Comparison of ENCODE assay signal across 18 mouse cellular contexts in the genomic region with DNA sequence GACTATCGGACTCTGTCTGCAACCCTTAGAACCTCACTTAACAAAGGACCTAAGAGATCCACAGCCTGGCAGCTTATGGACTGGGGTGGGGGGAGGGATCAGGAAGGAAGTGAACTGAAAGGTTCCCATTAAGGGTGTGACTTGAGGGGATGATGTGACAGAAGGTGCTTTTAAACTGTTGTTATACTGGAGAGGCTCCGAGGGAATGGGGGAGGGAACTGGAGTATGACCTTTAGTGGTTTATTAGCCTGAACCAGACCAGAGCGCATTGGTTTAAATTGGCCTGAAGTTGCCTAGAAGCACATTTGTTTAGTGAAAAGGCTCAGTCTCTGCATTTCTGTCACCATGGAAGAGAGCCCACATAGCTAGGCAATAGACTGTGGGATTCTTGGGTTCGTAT. TPM values are rescaled to one million over a fixed set of nuclear protein-coding genes. Genes with fewer than 3 reads are reported as not detected.
DNase-seq lines count a peak whose midpoint lies in the region; ATAC-seq lines count a peak whose summit lies in the region.
"Had no signal": no experiment of that assay in that cellular context is flagged by ENCODE, and none has a peak within 500 bp of the region (broad histone marks: within the 10 kb centered on the region; RNA-seq: fewer than 3 reads in every experiment).

No protein-coding gene starts in this region.

- H3K4me1 ChIP-seq in lung, embryonic 16.5 days (replicated peaks; ENCODE audit: control insufficient read depth, insufficient read depth, low read length), result peaks cover 21% of the 10 kb centered on the region
- no peaks in the 10 kb centered on the region for H3K4me1 ChIP-seq in kidney, embryonic 14.5 days (ENCODE audit: control insufficient read depth, insufficient read depth, low read length)
- no peaks in the 10 kb centered on the region for H3K4me1 ChIP-seq in neural tube, embryonic 15.5 days
- H3K4me1 ChIP-seq: forebrain, embryonic 12.5 days had no signal

- no peaks in the 10 kb centered on the region for H3K9me3 ChIP-seq in lung, embryonic 16.5 days (ENCODE audit: control insufficient read depth, low read length)
- H3K9me3 ChIP-seq in kidney, embryonic 14.5 days (ENCODE audit: control insufficient read depth, low read length), result 0 out of 2 replicates have a peak, but pooled peaks cover 3% of the 10 kb centered on the region
- H3K9me3 ChIP-seq in neural tube, embryonic 15.5 days (replicated peaks), result no peaks in the 10 kb centered on the region
- H3K9me3 ChIP-seq: forebrain, embryonic 12.5 days had no signal

- H3K9ac ChIP-seq in lung, embryonic 16.5 days (ENCODE audit: low read length), result no peak overlapping the region
- no peak overlapping the region for H3K9ac ChIP-seq in kidney, embryonic 14.5 days (ENCODE audit: low read depth, low read length)
- no peak overlapping the region for H3K9ac ChIP-seq in neural tube, embryonic 15.5 days (replicated peaks)
- H3K9ac ChIP-seq: forebrain, embryonic 12.5 days had no signal

- 47% methylated on average over 4 of the region's 4 CpGs for WGBS in lung, embryonic 16.5 days
- WGBS in kidney, embryonic 14.5 days, result 57% methylated on average over 4 of the region's 4 CpGs
- WGBS in neural tube, embryonic 15.5 days, result 59% methylated on average over 4 of the region's 4 CpGs

- H3K27me3 ChIP-seq in lung, embryonic 16.5 days (ENCODE audit: control insufficient read depth, insufficient read depth, low read depth, low read length), result no peaks in the 10 kb centered on the region
- H3K27me3 ChIP-seq in kidney, embryonic 14.5 days (ENCODE audit: control insufficient read depth, insufficient read depth, low read length), result no peaks in the 10 kb centered on the region
- H3K27me3 ChIP-seq in neural tube, embryonic 15.5 days (replicated peaks), result no peaks in the 10 kb centered on the region
- H3K27me3 ChIP-seq: CH12.LX; forebrain, embryonic 12.5 days had no signal

- H3K4me2 ChIP-seq in lung, embryonic 16.5 days (ENCODE audit: low read depth, low read length), result no peak overlapping the region
- no peak overlapping the region for H3K4me2 ChIP-seq in kidney, embryonic 14.5 days (replicated peaks; ENCODE audit: low read depth, low read length)
- H3K4me2 ChIP-seq in neural tube, embryonic 15.5 days, result no peak overlapping the region
- H3K4me2 ChIP-seq: forebrain, embryonic 12.5 days had no signal

- peak overlapping the region; percentile 5; the same call in 1 of the 2 replicates for H3K27ac ChIP-seq in lung, embryonic 16.5 days (ENCODE audit: low read length)
- peak overlapping the region; percentile 67; the same call in 1 of the 2 replicates for H3K27ac ChIP-seq in kidney, embryonic 14.5 days (ENCODE audit: low read depth, low read length)
- H3K27ac ChIP-seq in neural tube, embryonic 15.5 days (replicated peaks), result 0 out of 2 replicates have a peak overlapping the region, but pooled peaks have one; percentile 5
- H3K27ac ChIP-seq: embryonic facial prominence, embryonic 10.5 days; forebrain, embryonic 12.5 days; gastrocnemius, adult 2 months had no signal

- no peak overlapping the region for H3K4me3 ChIP-seq in lung, embryonic 16.5 days (ENCODE audit: low read length)
- no peak overlapping the region for H3K4me3 ChIP-seq in kidney, embryonic 14.5 days (ENCODE audit: low read length)
- H3K4me3 ChIP-seq in neural tube, embryonic 15.5 days (replicated peaks), result no peak overlapping the region
- H3K4me3 ChIP-seq: embryonic facial prominence, embryonic 10.5 days; forebrain, embryonic 12.5 days; gastrocnemius, adult 2 months had no signal

- H3K36me3 ChIP-seq in lung, embryonic 16.5 days (ENCODE audit: control insufficient read depth, insufficient read depth, low read length), result no peaks in the 10 kb centered on the region; the same call in 1 of the 2 replicates
- H3K36me3 ChIP-seq in kidney, embryonic 14.5 days (ENCODE audit: control insufficient read depth, insufficient read depth, low read length), result no peaks in the 10 kb centered on the region
- no peaks in the 10 kb centered on the region for H3K36me3 ChIP-seq in neural tube, embryonic 15.5 days

- no peak for DNase-seq in lung, postnatal 36 days
- peak; percentile 21 for DNase-seq in embryo, embryonic 11 days
- no peak for DNase-seq in retina, postnatal 1 day
- DNase-seq: adrenal gland, postnatal 14 days; gastrocnemius, adult 2 months; layer of hippocampus, postnatal 36 days; liver; thymus, postnatal 36 days had no signal

- ATAC-seq in lung, embryonic 16.5 days (ENCODE audit: low read depth), result peak; percentile 43; the same call in 1 of the 2 replicates
- peak; percentile 75 for ATAC-seq in kidney, embryonic 14.5 days (ENCODE audit: low FRiP score, low TSS enrichment)
- ATAC-seq in neural tube, embryonic 15.5 days (ENCODE audit: low FRiP score), result peak; percentile 45; the same call in 1 of the 2 replicates
- ATAC-seq in megakaryocyte-erythroid progenitor cell, adult 5-6 weeks (replicated peaks; ENCODE audit: low FRiP score, low TSS enrichment, poor library complexity, severe bottlenecking), result no peak
- ATAC-seq: inflammation-experienced regulatory T-cells, adult 6 months had no signal

RNA-seq across cellular contexts. Expression of a gene that starts 13.0 kb away (rescaled TPM):
- polyA plus RNA-seq in lung, embryonic 16.5 days (2015; fragmentation: Nextera tagmentation; extraction: Ambion mirVana), result 29.4 and 31.8 TPM in 2 replicates
- 25.6 and 28.8 TPM in 2 replicates for polyA plus RNA-seq in kidney, embryonic 14.5 days (2014; fragmentation: Nextera tagmentation; extraction: Ambion mirVana)
- 18.2 and 21.7 TPM in 2 replicates for polyA plus RNA-seq in neural tube, embryonic 15.5 days (2015; fragmentation: Nextera tagmentation; extraction: Ambion mirVana)
- total RNA-seq in megakaryocyte-erythroid progenitor cell, adult 5-6 weeks (2014; fragmentation: Nextera tagmentation), result 53.8 and 58.8 TPM in 2 replicates
- total RNA-seq in megakaryocyte-erythroid progenitor cell, adult 5-6 weeks (2017), result 61.2 and 73.2 TPM in 2 replicates

RNA-seq across cellular contexts. Expression of a gene that starts 19.9 kb away (rescaled TPM):
- polyA plus RNA-seq in lung, embryonic 16.5 days (2015; fragmentation: Nextera tagmentation; extraction: Ambion mirVana), result 1.1 and 3.5 TPM in 2 replicates
- 1.0 and 4.2 TPM in 2 replicates for polyA plus RNA-seq in kidney, embryonic 14.5 days (2014; fragmentation: Nextera tagmentation; extraction: Ambion mirVana)
- polyA plus RNA-seq in neural tube, embryonic 15.5 days (2015; fragmentation: Nextera tagmentation; extraction: Ambion mirVana), result 1.2 and 1.6 TPM in 2 replicates
- not detected in 2 replicates for total RNA-seq in megakaryocyte-erythroid progenitor cell, adult 5-6 weeks (2014; fragmentation: Nextera tagmentation)
- 163 and 194 TPM in 2 replicates for total RNA-seq in megakaryocyte-erythroid progenitor cell, adult 5-6 weeks (2017)
- total RNA-seq: adrenal gland, postnatal 14 days; layer of hippocampus, postnatal 36 days had no signal

RNA-seq across cellular contexts. Expression of a gene that starts 56.9 kb away (rescaled TPM):
- not detected in 2 replicates for polyA plus RNA-seq in lung, embryonic 16.5 days (2015; fragmentation: Nextera tagmentation; extraction: Ambion mirVana)
- polyA plus RNA-seq in kidney, embryonic 14.5 days (2014; fragmentation: Nextera tagmentation; extraction: Ambion mirVana), result not detected in 2 replicates
- not detected in 2 replicates for polyA plus RNA-seq in neural tube, embryonic 15.5 days (2015; fragmentation: Nextera tagmentation; extraction: Ambion mirVana)
- total RNA-seq in megakaryocyte-erythroid progenitor cell, adult 5-6 weeks (2014; fragmentation: Nextera tagmentation), result not detected in 2 replicates
- not detected in 2 replicates for total RNA-seq in megakaryocyte-erythroid progenitor cell, adult 5-6 weeks (2017)
- total RNA-seq: adrenal gland, postnatal 14 days; CH12.LX; gastrocnemius, adult 2 months; layer of hippocampus, postnatal 36 days; megakaryocyte progenitor cell, adult 5-6 weeks had no signal
- polyA plus RNA-seq: embryonic facial prominence, embryonic 10.5 days; forebrain, embryonic 12.5 days; heart, embryonic 14.5 days; inflammation-experienced regulatory T-cells, adult 6 months had no signal

Comparison
In these comparisons a context has a peak if more than half of its experiments do, and no peak if none do; other contexts are left out.
1. H3K27ac ChIP-seq: peak in every context shown above with its lines; median percentile 67 in kidney, embryonic 14.5 days; 5 in lung, embryonic 16.5 days; 5 in neural tube, embryonic 15.5 days.